Mouse (Mus musculus): ENCODE results near the gene Zfyve16. TPM values are rescaled to one million over a fixed set of nuclear protein-coding genes. Genes with fewer than 3 reads are reported as not detected.

The Zfyve16 gene
- total and polyA plus RNA-seq, 3 experiments, result 4.1 to 4.5 TPM; not detected in 1

DNA sequence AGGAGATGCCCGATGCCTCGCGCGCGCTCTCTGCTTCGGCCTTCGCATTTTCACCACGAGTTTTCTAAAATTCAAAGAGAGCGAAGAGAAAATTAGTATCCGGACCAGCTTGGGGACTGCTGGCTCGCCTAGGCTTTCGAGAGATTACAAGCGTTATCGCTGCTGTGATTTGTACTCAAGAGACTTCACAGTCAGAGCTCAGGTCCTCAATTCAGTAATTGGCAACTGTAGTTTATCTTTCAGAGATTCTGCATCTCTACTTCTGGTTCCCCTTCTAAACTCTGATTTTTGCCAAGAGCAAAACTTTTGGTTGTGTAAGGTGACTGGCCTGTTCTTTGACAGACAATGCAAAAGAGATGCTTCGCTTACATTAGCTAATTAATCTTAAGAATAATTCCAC lies 569 bp upstream of the Zfyve16 start:
- peaks cover 0 to 2% of the 10 kb centered on the region in 2 experiments; a peak in 1 of 4 replicates for H3K4me1 ChIP-seq (ENCODE audit: control insufficient read depth in 1 of 2, insufficient read depth in 2 of 2, low read length in 2 of 2)
- peak overlapping the region; percentile 82 to 90 for H3K4me3 ChIP-seq (ENCODE audit: control insufficient read depth in 1 of 2, insufficient read depth in 1 of 2, low read depth in 2 of 2, low read length in 2 of 2)
- H3K36me3 ChIP-seq (ENCODE audit: control insufficient read depth in 1 of 2, insufficient read depth in 2 of 2, low read length in 2 of 2), result no peaks in the 10 kb centered on the region; a peak in 2 of 4 replicates
- no peaks in the 10 kb centered on the region for H3K9me3 ChIP-seq (replicated peaks; ENCODE audit: insufficient read depth, low read length)
- H3K27ac ChIP-seq (ENCODE audit: control insufficient read depth, low read depth, low read length), result peak overlapping the region; percentile 36; the same call in 1 of the 2 replicates
- H3K27me3 ChIP-seq (ENCODE audit: control insufficient read depth in 1 of 2, insufficient read depth in 2 of 2, low read length in 2 of 2), result no peaks in the 10 kb centered on the region; a peak in 1 of 4 replicates
- no peak for TF ChIP-seq E2F4 (IDR thresholded peaks at IDR 0.05; ENCODE audit: borderline replicate concordance, low read depth, low read length)
- TF ChIP-seq RCOR1 (IDR thresholded peaks at IDR 0.05; ENCODE audit: low read depth, low read length), result peak; percentile 94
- no peak for TF ChIP-seq HCFC1 (IDR thresholded peaks at IDR 0.05; ENCODE audit: low read depth, low read length)
- no peak for TF ChIP-seq KAT2A (conservative IDR thresholded peaks at IDR 0.05; ENCODE audit: low read depth, low read length)
- TF ChIP-seq TBP (IDR thresholded peaks at IDR 0.05; ENCODE audit: low read depth, low read length), result no peak
- TF ChIP-seq MEF2A (IDR thresholded peaks at IDR 0.05; ENCODE audit: extremely low read depth, insufficient replicate concordance, low read depth, low read length, poor library complexity, severe bottlenecking), result no peak
- TF ChIP-seq GATA1 (IDR thresholded peaks at IDR 0.05; ENCODE audit: low read depth, low read length), result peak; percentile 49
- no peak for TF ChIP-seq GABPA (IDR thresholded peaks at IDR 0.05; ENCODE audit: low read depth, low read length)
- TF ChIP-seq TCF12 (IDR thresholded peaks at IDR 0.05; ENCODE audit: low read depth, low read length), result no peak
- TF ChIP-seq EP300 (IDR thresholded peaks at IDR 0.05; ENCODE audit: low read depth in 1 of 2, low read length in 2 of 2), result no peak
- TF ChIP-seq BHLHE40 (IDR thresholded peaks at IDR 0.05; ENCODE audit: borderline replicate concordance, low read depth, low read length), result no peak
- 0 out of 2 replicates have a peak, but pooled peaks have one; percentile 4 for TF ChIP-seq MXI1 (IDR thresholded peaks at IDR 0.05; ENCODE audit: low read depth, low read length)
- TF ChIP-seq MYB (IDR thresholded peaks at IDR 0.05; ENCODE audit: low read depth, low read length), result no peak
- no peak for TF ChIP-seq ETS1 (IDR thresholded peaks at IDR 0.05; ENCODE audit: low read depth, low read length)
- no peak for TF ChIP-seq ELF1 (IDR thresholded peaks at IDR 0.05; ENCODE audit: low read depth, low read length)
- H3K9ac ChIP-seq (ENCODE audit: control insufficient read depth, low read depth, low read length, poor library complexity, severe bottlenecking), result peak overlapping the region; percentile 72
- no peak for DNase-seq (ENCODE audit: low read depth, low spot score)
- H3K79me2 ChIP-seq (ENCODE audit: control insufficient read depth, insufficient read depth, low read length, poor library complexity), result no peaks in the 10 kb centered on the region; the same call in 1 of the 2 replicates

DNA sequence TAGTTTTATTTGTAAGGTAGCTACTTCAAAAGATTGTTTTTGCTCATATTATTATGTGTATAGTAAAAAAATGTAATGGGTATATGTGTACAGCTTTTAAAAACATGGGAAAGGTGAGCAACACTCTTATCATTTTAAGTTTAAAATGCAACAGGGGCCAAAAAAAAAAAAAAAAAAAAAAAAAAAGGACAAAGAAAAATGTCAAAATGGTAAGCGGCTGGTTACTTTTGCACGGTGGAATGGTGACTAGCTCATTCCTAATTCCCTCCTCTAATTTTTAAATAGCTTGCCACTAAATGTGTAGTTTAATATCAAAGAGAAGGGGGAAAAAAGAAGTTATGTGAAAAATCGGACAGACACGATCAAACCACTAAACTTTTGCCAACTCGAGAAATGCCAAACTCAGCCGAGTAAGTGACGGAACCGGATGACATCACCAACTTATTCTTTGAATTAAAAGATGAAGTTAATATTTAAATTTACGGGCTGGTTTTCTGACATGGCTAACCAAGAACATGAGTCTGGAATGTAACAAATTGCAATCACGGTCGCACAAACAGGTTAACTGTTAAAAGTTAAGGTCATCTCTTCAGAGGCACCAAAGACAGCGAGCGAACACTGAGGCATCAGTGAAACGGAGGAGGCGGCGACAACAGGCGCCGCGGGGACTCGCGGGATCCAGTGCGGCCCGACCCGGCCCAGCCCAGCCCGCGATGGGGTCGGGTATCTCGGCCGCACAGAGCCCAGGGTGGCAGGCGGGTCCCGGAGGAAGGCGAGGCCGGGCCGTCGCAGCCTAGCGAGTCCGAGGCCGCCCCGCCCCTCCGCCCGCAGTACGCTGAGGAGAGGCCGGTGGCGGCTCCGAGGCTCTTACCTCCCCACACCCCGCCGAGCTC lies 594 bp downstream of the Zfyve16 start:
- peak; percentile 66 for DNase-seq (ENCODE audit: low read depth, low spot score)
- Histone ChIP-seq H3K79me2 (ENCODE audit: control insufficient read depth, insufficient read depth, low read length, poor library complexity) (no peaks in the 10 kb centered on the region; the same call in 1 of the 2 replicates), H3K27ac (ENCODE audit: control insufficient read depth, low read depth, low read length) (peak overlapping the region; percentile 45; the same call in 1 of the 2 replicates), H3K4me1 (ENCODE audit: control insufficient read depth in 1 of 2, insufficient read depth in 2 of 2, low read length in 2 of 2) (peaks cover 0 to 2% of the 10 kb centered on the region in 2 experiments; a peak in 1 of 4 replicates), H3K4me3 (ENCODE audit: control insufficient read depth in 1 of 2, insufficient read depth in 1 of 2, low read depth in 2 of 2, low read length in 2 of 2) (peak overlapping the region; percentile 82 to 90), H3K9me3 (replicated peaks; ENCODE audit: insufficient read depth, low read length) (no peaks in the 10 kb centered on the region), H3K36me3 (ENCODE audit: control insufficient read depth in 1 of 2, insufficient read depth in 2 of 2, low read length in 2 of 2) (no peaks in the 10 kb centered on the region; a peak in 2 of 4 replicates), H3K9ac (ENCODE audit: control insufficient read depth, low read depth, low read length, poor library complexity, severe bottlenecking) (peak overlapping the region; percentile 72), H3K27me3 (ENCODE audit: control insufficient read depth in 1 of 2, insufficient read depth in 2 of 2, low read length in 2 of 2) (no peaks in the 10 kb centered on the region; a peak in 1 of 4 replicates)
- TF ChIP-seq UBTF (IDR thresholded peaks at IDR 0.05; ENCODE audit: borderline replicate concordance, insufficient read depth, low read depth, low read length), result peak; percentile 64; the same call in 1 of the 2 replicates
- peak; percentile 37; the same call in 1 of the 2 replicates for TF ChIP-seq MXI1 (IDR thresholded peaks at IDR 0.05; ENCODE audit: low read depth, low read length)
- TF ChIP-seq ZNF384 (IDR thresholded peaks at IDR 0.05; ENCODE audit: low read depth, low read length), result peak; percentile 86
- TF ChIP-seq SMC3 (IDR thresholded peaks at IDR 0.05; ENCODE audit: low read depth, low read length), result no peak

All from MEL (cell line).